Mouse (Mus musculus): Measurements from ENCODE around the gene Cyp2d11. TPM values are rescaled to one million over a fixed set of nuclear protein-coding genes. Genes with fewer than 3 reads are reported as not detected.

Gene Cyp2d11
- total RNA-seq, 2 experiments from 2014 or later: 0.22 to 0.36 TPM

DNA sequence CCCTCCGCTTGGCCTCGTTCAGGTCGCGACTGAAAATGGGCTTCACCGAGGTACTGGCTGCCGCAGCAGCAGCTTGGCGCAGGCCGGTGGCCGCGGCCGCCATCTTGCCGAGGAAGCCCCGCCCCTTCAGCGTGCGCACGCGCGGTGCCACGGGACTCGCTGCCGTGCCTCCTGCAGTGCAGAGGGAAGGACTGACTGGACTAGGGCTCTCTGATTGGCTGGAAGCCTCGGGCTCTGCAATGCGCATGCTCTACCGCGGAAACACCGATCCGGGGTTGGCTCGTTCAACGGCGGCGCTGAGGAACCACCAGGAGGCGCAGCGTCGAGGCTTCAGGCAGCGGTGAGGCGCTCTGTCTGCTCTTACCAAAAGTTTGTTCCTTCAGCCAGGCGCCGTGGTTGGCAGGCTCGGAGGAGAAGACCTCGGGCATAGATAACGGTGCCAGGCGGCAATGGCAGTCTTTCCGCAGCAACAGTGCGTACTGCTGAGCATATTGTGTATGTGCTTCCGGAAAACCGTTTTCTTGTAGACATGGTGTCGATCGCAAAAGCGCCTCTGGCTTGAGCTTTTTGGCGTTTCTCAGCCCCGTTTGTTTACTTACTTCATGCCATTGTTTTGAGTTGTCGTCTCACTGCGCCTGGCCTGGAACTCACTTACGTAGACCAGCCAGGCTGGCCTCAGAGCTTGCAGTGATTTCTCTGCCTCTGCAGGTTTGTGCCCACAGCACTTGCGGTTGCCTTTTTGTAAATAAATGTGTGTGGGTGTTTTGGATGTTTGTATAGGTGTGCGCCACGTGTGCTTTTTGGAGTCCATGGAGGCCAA, 39.5 kb downstream of the Cyp2d11 start, which contains the start of gene Ndufa6:
Ndufa6 (minus strand) TSS at position 197 of the 820 bp plus-strand sequence.
- peak; percentile 95 to 97 for DNase-seq
- intact Hi-C loops (cut with DNase I): loop anchor here (1.0 to 2.0 kb wide), 2 partner anchors 22 to 63 kb away; no protein-coding TSS in a partner anchor

GRCm38 (mm10) chr15:82353745-82354113, 40.1 kb downstream of the Cyp2d11 start:
- intact Hi-C loops (cut with DNase I): loop anchor here (1.0 to 2.0 kb wide), 2 partner anchors 23 to 64 kb away; no protein-coding TSS in a partner anchor
- DNase-seq: no peak

DNA sequence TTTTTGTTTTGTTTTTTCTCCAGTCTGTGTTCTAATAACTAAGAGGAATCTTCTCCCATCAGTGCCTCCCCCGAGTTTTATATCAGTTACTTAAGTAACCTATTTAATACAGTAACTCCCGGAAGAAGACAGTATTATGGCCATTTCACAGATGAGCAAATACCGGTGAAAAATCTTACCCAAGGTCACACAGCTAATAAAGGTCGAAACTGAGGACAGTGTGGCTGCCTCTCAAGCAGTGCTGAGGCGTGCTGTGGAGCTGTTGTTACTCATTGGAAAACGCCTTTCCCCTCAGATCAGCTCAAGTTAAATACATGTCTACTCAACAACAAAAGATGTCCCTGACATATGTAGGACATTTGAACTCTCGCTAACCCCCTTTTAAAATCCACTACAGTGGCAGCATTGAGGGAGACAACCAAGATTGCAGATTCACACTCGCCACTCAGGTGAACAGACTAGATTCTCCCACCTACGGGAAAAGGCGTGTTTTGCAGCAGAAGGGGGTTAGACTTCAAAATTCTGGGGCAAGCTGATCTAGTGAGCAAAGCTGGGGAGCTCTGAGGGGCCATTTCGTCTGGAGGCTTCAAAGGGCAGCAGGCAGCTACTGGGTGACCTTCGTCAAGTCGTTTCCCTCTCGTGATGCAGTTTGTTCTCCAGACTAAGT, 40.6 kb downstream of the Cyp2d11 start:
- intact Hi-C loops (cut with DNase I): no loop called here
- DNase-seq: no peak

DNA sequence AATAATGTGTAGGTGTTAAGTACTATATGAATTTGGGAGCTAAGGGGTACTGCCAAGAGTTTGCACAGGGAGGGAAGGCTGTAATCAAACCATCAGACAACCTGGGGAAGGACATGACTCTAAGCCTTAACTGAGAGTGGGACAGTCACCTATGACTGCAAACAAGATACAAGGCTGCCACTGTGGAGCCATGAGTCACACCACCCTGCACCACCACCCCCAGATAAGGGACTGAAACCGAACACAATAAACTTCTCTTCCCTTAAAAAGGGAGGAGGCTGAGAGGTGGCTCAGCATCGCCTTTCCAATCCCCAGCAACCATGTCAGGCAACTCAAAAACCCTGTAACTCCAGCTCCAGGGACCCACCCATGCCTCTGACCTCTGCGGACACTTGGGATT, 42.3 kb downstream of the Cyp2d11 start:
- intact Hi-C loops (cut with DNase I): no loop called here
- no peak for DNase-seq

GRCm38 (mm10) chr15:82350349-82350748, 43.5 kb downstream of the Cyp2d11 start:
- intact Hi-C loops (cut with DNase I): no loop called here
- no peak for DNase-seq

GRCm38 (mm10) chr15:82348999-82349341, 44.9 kb downstream of the Cyp2d11 start:
- intact Hi-C loops (cut with DNase I): loop anchor here (5.0 kb wide), 2 partner anchors 202 to 222 kb away; partner anchors contain the start of genes Ccdc134 and Srebf2
- DNase-seq: no peak

GRCm38 (mm10) chr15:82348258-82348998, 45.4 kb downstream of the Cyp2d11 start:
- no peak for DNase-seq
- intact Hi-C loops (cut with DNase I): loop anchor here (5.0 kb wide), 2 partner anchors 201 to 221 kb away; partner anchors contain the start of genes Ccdc134 and Srebf2

DNA sequence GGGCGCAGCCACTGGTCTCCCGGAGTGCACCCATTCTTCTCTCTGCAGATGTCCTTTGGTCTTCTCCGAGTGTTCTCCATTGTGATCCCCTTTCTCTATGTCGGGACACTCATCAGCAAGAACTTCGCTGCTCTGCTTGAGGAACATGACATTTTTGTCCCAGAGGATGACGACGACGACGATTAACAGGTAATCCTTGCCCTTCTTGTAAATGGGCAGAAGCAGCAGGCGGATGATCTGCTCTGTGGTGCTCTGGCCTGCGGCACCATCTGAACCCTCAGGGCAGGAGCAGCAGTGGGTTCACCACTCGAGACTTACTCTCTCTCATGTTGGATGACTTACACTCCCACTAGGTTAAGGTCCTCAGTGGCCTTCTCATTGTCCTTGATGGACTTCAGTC, 46.0 kb downstream of the Cyp2d11 start:
- no peak for DNase-seq
- intact Hi-C loops (cut with DNase I): loop anchor here (5.0 kb wide), 2 partner anchors 201 to 221 kb away; partner anchors contain the start of genes Ccdc134 and Srebf2

DNA sequence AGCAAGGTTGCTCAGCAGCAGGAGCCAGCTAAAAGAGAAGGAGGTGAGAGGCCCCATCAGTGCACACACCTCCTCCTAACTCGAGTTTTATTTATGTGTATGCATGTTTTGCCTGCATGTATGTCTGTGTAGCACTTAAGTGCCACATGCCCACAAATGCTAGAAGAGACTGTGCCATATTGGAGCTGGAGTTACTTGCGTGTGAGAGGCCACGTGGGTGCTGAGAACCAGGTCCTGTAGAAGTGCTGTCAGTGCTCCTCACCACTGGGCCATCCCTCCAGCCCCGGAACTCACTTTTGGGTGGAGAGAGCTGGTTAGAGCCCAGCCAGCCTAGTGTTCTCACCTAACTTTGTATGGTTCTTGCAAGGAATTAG, 46.5 kb downstream of the Cyp2d11 start:
- DNase-seq: no peak
- intact Hi-C loops (cut with DNase I): loop anchor here (5.0 kb wide), 2 partner anchors 200 to 220 kb away; partner anchors contain the start of genes Ccdc134 and Srebf2

- intact Hi-C loops (cut with DNase I): loop anchor here (5.0 kb wide), 2 partner anchors 199 to 219 kb away; partner anchors contain the start of genes Ccdc134 and Srebf2
- no peak for DNase-seq
Observed at GRCm38 (mm10) chr15:82346580-82347302, 47.1 kb downstream of the Cyp2d11 start.

DNA sequence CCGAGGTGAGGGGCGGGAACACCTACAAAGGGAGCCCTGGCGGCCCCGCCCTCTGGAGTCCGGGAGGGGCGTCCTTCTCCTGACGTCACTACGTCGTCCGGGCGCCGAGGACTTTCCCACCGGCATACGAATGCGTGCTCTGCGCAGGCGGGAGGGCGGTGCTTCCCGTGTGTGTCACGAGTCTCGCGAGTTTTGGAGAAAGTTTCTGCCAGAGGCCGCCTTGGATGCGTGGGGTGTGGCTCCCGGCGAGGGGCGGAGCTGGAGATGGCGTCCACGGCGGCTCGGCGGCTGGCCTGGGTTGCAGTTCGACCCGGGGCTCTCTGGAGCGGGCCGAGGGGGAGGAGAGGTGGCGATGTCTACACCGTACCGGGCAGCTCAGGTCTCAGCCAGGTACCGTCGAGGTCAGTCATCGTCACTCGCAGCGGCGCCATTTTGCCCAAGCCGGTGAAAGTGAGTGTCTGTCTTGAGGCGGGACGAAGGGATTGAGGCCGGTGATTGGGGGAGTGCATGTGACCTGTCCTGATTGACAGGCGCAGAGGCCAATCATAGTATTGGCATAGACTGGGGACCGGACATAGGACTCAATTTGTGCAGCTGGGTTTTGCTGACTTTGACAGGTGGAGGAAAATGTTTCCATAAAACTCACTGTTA, 47.9 kb downstream of the Cyp2d11 start:
- DNase-seq: peak; percentile 96 to 98
- intact Hi-C loops (cut with DNase I): loop anchor here (5.0 kb wide), 2 partner anchors 199 to 219 kb away; partner anchors contain the start of genes Ccdc134 and Srebf2

- intact Hi-C loops (cut with DNase I): loop anchor here (5.0 kb wide), 2 partner anchors 198 to 218 kb away; partner anchors contain the start of genes Ccdc134 and Srebf2
- DNase-seq: no peak
Observed at GRCm38 (mm10) chr15:82344971-82345370, 48.9 kb downstream of the Cyp2d11 start.

DNA sequence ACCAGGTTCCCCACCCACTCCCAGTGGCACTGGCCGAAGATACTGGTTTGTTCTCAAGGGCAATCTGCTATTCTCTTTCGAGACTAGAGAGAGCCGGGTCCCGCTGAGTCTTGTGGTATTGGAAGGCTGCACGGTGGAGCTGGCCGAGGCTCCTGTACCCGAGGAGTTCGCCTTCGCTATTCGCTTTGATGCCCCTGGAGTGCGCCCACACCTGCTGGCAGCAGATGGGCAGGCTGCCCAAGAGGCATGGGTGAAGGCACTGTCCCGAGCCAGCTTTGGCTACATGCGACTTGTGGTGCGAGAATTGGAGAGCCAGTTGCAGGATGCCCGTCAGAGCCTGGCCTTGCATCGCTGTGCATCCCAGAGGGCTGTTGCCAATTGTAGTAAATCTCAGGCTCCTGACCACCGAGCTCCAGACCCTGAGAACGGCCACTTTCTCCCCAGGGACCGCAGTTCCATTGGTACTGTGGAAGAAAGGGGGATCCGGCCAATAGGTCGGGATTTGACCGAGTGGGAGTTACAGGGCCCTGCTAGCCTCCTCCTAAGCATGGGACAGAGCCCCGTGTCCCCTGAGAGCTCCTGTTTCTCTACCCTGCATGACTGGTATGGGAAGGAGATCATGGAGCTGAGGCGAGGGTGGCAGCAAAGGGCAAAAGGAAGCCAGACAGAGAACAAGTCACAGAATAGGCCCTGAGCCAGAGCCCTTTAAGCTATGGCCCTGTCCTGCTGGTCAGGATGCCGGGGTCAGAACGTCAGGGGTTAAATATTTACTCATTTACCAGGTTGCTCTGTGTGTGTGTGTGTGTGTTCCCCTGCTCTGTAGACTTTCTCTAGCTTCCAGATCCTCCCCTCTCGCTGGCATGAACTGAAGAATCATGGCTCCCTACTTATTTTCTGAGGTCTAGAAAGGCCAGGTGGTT, 50.2 kb downstream of the Cyp2d11 start:
- DNase-seq: no peak
- intact Hi-C loops (cut with DNase I): no loop called here

DNA sequence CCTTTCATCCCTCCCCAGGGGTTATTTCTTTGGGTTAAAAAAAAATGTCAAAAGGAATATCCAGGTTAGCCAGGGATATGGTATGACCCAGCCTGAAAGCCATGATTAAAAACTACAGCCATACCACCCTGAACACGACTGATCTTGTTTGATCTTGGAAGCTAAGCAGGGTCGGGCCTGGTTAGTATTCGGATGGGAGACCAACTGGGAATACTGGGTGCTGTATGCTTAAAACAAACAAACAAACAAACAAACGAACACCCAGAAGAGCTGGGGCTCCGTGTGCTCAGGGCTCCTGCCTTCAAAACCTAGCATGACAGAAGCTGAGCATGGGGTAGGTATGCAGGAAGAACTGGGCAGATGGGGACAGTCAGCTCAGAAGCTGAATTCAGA, 51.3 kb downstream of the Cyp2d11 start:
- DNase-seq: no peak
- intact Hi-C loops (cut with DNase I): no loop called here

DNA sequence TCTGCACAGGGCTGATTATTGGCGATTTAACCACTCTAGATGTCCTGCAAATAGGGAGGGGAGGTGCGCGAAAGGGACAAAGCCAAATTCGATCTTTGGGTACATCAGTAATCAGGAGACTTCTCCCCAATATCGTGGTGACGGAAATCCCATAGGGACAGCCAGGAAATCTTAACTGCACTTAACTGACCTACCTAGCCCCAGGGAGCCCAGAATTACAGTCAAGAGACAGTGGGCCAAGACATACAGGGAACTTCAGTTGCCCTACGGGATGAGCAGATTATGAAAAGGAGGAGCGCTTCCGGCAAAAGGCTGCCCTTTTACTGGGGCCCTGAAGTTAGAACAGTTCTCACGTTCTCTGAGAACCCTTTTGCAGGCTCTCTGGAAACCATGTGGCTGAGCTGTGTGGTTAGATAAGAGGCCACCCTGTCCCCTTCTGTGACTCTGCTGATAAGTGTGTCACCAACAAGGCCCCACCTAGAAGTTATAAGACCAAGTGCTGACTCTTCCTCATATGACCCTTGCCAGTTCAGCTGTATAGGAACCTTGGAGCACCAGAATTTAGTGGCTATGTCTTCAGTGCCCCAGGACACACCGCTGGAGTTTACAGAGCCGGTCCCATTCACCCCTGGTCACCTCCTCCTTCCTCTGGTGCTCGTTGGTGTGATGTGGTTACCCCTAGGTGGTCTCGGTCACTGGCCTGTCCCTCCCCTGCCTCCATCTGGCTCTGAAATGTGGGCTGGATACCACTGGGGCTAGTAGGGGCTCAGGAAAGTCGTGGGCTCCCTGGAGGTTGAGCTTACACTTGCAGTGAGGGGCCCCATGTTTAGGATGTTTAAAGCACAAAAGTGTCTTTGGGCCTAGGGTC, 51.9 kb downstream of the Cyp2d11 start:
- DNase-seq: no peak
- intact Hi-C loops (cut with DNase I): no loop called here

- intact Hi-C loops (cut with DNase I): no loop called here
- DNase-seq: peak; percentile 65 to 75
Observed at GRCm38 (mm10) chr15:82341036-82341501, 52.8 kb downstream of the Cyp2d11 start.

DNA sequence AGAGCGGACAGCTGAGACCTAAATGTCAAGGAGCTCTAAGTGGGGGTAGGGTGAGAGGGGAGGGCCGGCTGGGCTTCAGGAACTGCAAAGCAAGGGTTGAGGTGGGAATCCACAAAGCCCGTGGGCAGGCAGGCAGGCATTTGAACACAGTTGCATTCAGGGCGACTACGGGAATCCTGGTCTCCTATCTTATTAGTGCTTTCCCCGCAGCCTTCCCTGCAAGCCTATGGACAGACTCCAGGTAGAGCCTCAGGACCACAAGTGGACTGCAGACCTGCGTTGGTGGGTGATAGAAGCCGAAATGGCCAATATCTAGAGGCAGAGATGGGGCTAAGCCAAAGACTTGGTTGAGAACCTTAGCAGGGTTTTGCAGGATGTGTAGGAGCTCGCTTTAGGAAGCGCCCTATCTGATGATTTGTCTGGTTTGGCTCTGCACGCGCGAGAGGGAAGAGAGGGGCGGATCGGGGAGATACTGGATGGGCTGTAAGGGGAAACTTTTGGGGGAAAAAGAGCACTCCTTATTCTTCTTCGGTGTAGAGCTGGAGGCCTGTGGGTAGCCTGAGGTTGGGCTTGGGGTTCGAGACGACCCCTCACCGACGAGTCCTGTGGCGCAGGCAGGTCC, 53.3 kb downstream of the Cyp2d11 start:
- no peak for DNase-seq
- intact Hi-C loops (cut with DNase I): no loop called here
